Mouse (Mus musculus) heart, adult 8-10 months (tissue): ENCODE measurements around the gene Ubac2. TPM values are rescaled to one million over a fixed set of nuclear protein-coding genes. Genes with fewer than 3 reads are reported as not detected.

ENCODE experiments used
- DNase-seq: peaks from one replicate; pipeline ENCODE4 v3.0.0; 2022; ENCODE audit warnings: low spot score
- total RNA-seq, 4 experiments: library from RNA; stranded (reverse); gene quantifications; 2 replicates each; pipeline ENCODE4 v1.2.4; 2022

Ubac2 gene
- total RNA-seq, 4 experiments from 2014 or later, result 30.4 to 31.5 (median 30.8) TPM

DNA sequence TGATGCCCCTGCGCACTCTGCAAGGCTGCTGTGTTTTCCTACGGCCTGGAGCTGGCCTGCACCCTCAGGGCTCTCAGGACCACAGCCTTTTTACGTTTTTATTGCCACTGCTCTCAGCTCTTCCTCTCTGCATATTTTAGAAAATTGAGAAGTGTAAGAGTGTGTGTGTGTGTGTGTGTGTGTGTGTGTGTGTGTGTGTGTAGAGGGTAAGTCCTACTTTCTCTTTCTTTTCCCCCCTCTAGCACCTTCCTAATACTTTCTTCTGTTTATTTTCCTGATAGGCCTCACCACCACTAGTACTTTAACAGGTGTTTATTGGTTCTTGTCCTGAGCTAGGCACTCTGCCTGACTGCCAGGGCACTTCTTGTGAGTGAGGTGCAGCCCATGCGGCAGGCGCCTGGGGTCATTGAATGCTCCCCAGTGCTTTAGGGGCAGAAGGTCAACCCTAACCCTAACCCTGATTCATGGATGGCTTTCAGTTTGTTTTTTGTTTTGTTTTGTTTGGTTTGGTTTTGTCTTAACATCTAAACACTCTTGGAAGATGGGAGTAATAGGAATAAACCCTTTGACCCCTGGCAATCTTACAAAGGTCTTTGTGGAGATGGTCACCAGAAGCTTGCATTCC is 16.2 kb downstream of the Ubac2 start:
- no peak for DNase-seq

- DNase-seq, result no peak
These were observed 16.9 kb downstream of the Ubac2 start for GRCm38 (mm10) chr14:121895316-121895715.

DNA sequence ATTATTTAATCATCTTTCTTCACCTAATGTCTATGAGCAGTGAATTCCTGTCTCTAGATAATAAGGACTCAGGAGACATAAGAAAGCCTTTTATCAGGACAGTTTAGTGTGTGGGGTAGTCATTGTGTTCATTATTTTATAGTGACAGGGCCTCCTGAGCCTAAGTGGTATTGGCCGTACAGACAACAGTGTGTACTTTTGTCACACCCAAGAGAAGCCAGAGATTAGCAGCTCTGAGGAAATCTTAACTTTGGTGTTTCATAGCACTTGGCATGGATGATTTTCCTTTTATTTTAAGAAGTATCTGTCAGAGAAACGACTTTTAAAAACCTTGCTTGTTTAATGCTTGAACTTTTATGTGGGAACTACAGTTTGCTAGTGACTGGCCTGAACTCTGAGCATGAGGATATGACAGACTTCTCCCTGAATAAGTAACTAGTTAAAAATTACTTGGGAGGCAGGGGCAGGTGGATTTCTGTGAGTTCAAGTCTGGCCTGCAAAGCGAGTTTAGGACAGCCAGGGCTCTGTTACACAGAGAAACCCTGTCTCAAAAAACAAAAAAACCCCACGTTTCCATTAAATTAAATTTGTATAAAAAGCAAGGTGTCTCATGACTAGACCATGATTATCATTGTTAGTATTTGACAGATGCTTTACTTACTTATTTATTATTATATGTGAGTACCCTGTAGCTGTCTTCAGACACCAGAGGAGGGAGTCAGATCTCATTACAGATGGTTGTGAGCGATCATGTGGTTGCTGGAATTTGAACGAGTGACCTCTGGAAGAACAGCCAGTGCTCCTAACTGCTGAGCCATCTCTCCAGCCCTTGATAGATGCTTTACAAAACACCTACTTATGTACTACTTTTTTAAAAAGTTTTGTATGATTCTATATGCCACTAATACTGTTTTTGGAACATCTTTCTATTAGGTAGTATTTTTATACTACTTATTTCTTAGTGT is 18.0 kb downstream of the Ubac2 start:
- no peak for DNase-seq

DNA sequence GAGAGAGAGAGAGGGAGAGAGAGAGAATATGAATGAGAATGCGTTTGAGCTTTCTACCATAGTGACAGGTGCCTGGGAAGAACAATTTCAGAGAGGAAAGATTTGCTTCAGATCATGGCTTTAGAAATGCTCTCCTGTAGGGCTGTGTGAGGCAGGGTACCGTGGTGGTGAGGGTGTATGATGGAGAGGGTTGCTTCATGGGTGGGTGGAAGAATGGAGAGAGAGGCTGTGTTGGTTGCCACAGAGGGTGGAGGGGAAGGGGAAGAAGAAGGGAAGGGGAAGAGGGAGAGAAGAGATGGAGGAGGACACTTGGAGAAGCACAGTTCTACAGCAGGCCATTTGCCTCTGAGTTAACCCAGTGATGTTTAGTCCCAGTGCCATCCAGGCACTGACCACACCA is 19.4 kb downstream of the Ubac2 start:
- no peak for DNase-seq

GRCm38 (mm10) chr14:121898509-121898908 is 20.1 kb downstream of the Ubac2 start:
- no peak for DNase-seq

DNA sequence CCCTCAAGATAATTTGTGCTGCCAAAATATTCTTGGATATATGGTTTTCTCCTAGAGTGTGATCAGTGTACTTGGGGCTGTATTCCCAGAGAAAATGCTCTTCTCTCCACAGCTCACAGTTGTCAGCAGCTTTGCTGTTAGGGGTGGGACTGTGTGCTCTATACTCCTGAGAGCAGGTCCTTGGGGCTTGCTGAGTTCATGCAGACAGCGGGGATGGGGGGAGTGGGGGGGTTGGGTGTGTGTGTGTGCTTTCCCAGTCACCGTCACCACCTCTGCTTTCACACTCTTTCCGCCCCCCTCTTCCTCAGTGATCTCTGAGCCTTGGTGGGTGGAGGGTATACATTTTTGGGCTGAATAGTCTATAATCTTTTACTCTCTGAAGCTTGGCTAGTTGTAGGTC is 20.7 kb downstream of the Ubac2 start:
- no peak for DNase-seq

DNA sequence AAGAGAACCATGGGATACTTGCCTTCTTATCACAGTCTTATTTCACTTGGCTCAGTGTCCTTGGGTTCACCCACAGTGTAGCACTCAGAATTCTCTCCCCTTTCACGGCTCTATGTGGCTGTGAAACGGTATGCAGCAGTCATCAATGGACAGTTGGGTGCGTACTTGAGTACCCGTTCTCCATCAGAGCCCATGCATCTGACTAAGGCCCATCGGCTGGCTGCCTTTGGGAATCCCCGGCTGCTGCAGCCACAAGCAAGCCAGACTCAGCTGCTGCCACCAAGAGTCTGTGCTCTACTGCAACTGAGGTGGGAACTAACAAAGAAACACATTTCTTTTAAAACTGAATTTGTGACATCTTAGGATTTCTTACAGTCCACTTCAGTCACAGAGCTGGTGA is 23.1 kb downstream of the Ubac2 start:
- no peak for DNase-seq

DNA sequence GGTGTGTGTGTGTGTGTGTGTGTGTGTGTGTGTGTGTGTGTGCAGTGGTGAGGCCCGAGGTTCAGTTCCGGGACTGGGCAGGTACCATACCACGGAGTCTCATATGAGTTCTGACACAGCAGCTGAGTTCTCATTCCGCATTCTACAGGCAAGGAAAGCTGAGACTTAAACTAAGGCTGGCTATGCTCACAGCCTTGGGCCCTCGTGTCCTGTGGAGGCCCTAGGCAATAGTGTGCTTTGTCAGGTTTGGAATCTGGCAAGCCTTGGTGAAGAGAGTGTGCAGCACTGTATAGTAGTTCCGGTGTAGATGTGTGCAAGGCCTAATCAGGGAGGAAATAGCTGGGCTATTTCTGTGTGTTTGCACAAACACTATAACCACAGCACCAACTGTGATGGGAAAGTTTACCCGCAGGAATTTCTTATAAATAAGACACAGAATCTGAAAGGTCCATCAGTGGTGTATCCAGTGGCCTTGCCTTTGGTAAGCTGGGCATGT is 25.0 kb downstream of the Ubac2 start:
- no peak for DNase-seq

DNA sequence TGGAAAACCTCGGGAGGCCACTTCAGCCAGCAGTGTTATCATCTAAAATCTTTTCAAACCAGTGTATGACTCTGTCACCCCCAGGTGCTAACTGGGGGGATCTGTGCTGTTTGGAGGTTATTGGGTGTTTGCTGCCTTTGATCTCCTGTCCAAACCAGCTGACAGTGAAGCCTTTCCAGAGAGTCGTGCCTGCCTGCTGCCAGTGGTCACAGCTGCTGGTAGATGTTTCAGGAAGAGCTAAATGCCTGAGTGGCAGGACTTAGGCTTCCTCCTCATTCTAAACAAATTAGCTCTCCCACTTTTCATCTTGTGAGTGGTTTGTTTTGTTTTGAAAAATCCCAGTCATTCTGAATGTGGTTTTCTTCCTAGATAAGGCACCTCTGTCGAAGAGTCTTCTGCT is 26.3 kb downstream of the Ubac2 start:
- no peak for DNase-seq

GRCm38 (mm10) chr14:121906341-121906991 is 28.0 kb downstream of the Ubac2 start:
- DNase-seq, result no peak

- DNase-seq, result no peak
These were observed 28.7 kb downstream of the Ubac2 start for GRCm38 (mm10) chr14:121906992-121907681.

DNA sequence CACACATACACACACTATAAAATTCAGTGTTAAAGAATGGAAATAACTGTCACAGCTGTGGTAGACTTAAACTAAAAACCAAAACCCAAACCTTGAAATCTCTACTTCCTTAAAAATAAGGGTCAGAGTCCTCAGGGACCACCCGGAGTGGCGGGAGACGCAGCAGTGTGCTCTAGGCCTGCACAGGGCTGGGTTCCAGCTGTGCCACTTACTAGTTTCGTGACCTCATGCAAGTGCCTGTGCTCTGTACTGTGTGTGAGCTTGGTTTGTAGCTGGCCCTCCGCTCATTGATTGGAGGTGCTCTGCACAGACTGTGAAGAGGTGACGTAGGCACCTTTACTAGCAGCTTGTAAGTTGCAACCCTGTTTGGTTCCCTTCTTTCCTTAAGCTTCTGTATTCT is 31.4 kb downstream of the Ubac2 start:
- DNase-seq, result no peak

GRCm38 (mm10) chr14:121912501-121912900 is 34.1 kb downstream of the Ubac2 start:
- no peak for DNase-seq

- DNase-seq, result no peak
These were observed 36.7 kb downstream of the Ubac2 start for GRCm38 (mm10) chr14:121915143-121915542.

GRCm38 (mm10) chr14:121915621-121916020 is 37.2 kb downstream of the Ubac2 start, which contains the start of gene Gpr18:
Gene Gpr18, minus strand, starts transcription at chr14:121915781.
- no peak for DNase-seq

GRCm38 (mm10) chr14:121916311-121917094 is 38.1 kb downstream of the Ubac2 start:
- DNase-seq, result no peak

DNA sequence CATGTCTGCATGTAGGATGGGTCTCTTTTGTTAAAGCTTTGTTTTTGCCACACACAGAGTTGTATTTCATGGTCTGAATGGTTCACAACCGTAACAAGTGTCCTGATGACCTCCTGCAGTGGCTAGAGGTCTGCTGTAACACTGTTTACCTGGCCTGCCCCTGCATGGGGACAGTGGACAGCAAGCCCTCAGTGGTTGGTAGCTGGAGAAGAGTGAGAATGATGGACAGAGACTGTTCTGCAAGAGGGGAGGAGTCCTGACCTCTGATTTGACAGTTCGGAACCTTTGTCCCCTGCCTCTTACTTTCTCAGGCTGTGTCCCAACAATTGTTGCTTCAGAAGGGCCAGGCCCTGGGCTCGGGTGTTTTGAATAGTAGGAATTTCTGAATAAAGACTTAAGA is 39.8 kb downstream of the Ubac2 start:
- no peak for DNase-seq

DNA sequence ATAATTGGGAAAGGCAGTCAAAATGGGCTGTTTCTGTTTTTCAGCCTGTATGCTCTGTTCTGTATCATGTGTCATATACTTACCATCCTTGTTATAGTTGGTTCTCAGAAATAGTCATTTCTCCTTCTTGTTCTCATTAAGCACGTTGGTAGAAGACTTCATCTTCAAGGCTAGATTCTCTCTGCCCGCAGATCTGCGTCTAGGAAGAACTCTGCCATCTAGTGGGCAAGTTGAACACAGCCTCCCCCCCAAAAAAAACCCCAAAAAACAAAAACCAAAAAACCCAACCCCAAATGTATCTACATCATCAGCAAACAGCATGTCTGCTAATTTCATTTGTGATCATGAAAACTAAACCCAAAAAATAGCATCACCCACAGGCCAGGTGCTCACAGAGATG is 41.3 kb downstream of the Ubac2 start:
- DNase-seq, result no peak

GRCm38 (mm10) chr14:121920511-121921124 is 42.2 kb downstream of the Ubac2 start:
- no peak for DNase-seq

DNA sequence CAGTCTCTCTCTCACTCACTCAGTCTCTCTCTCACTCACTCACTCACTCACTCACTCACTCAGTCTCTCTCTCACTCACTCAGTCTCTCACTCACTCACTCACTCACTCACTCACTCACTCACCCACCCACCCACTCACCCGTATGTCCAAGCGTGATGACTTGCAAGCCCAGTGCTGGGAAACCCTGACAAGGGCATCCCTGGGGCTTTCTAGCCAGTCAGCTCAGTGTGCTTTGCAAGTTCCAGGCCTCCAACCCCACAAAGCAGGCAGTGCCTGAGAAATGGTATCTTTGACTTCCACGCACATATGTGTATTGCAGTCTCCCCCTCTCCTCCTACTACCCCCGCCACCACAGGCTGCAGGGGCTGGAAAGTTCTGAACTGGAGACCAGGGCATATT is 43.6 kb downstream of the Ubac2 start:
- no peak for DNase-seq
